17 mouse cellular contexts compared by ENCODE assay signal in genomic region chr5:53950189-53950588, GRCm38 (mm10). TPM values are rescaled to one million over a fixed set of nuclear protein-coding genes. Genes with fewer than 3 reads are reported as not detected.
A peak's percentile ranks its signal among the peaks of the same experiment; 100 is the strongest.
DNase-seq lines count a peak whose midpoint lies in the region; ATAC-seq and TF ChIP-seq lines count a peak whose summit lies in the region.
"Had no signal": no experiment of that assay in that cellular context is flagged by ENCODE, and none has a peak within 500 bp of the region (broad histone marks: within the 10 kb centered on the region; RNA-seq: fewer than 3 reads in every experiment).

No protein-coding gene starts in this region.

- no peak overlapping the region for H3K4me3 ChIP-seq in kidney, postnatal 0 days (replicated peaks; ENCODE audit: low read depth, low read length)
- no peak overlapping the region for H3K4me3 ChIP-seq in kidney, embryonic 16.5 days (ENCODE audit: low read length)
- H3K4me3 ChIP-seq in heart, embryonic 10.5 days, result no peak overlapping the region
- no peak overlapping the region for H3K4me3 ChIP-seq in lung, embryonic 15.5 days
- H3K4me3 ChIP-seq in stomach, postnatal 0 days (ENCODE audit: low read depth, low read length), result no peak overlapping the region
- H3K4me3 ChIP-seq: embryonic facial prominence, embryonic 13.5 days; forebrain, embryonic 13.5 days; hindbrain, embryonic 12.5 days; limb, embryonic 12.5 days had no signal

- ATAC-seq in kidney, postnatal 0 days (replicated peaks; ENCODE audit: low FRiP score, low read depth), result no peak
- no peak for ATAC-seq in kidney, embryonic 16.5 days (ENCODE audit: low FRiP score, low TSS enrichment)
- ATAC-seq in lung, embryonic 15.5 days (ENCODE audit: borderline replicate concordance, extremely low read depth, low FRiP score, low TSS enrichment), result no peak
- peak; percentile 41; the same call in 1 of the 2 replicates for ATAC-seq in stomach, postnatal 0 days (ENCODE audit: low FRiP score, low TSS enrichment)
- no peak for ATAC-seq in monocyte, adult 5-6 weeks (replicated peaks; ENCODE audit: insufficient number of reproducible peaks, low FRiP score, low TSS enrichment, poor library complexity, severe bottlenecking)
- ATAC-seq: forebrain, embryonic 13.5 days had no signal

- 53% methylated on average over 7 of the region's 7 CpGs for WGBS in kidney, postnatal 0 days
- WGBS in kidney, embryonic 16.5 days, result 51% methylated on average over 7 of the region's 7 CpGs
- 50% methylated on average over 7 of the region's 7 CpGs for WGBS in heart, embryonic 10.5 days
- WGBS in lung, embryonic 15.5 days, result 37% methylated on average over 7 of the region's 7 CpGs
- 27% methylated on average over 7 of the region's 7 CpGs for WGBS in stomach, postnatal 0 days

- no peaks in the 10 kb centered on the region for H3K36me3 ChIP-seq in kidney, postnatal 0 days (ENCODE audit: insufficient read depth, low read length)
- no peaks in the 10 kb centered on the region for H3K36me3 ChIP-seq in kidney, embryonic 16.5 days (ENCODE audit: insufficient read depth, low read length)
- no peaks in the 10 kb centered on the region for H3K36me3 ChIP-seq in heart, embryonic 10.5 days
- H3K36me3 ChIP-seq in lung, embryonic 15.5 days, result no peaks in the 10 kb centered on the region
- no peaks in the 10 kb centered on the region for H3K36me3 ChIP-seq in stomach, postnatal 0 days (ENCODE audit: control insufficient read depth, insufficient read depth, low read length)
- H3K36me3 ChIP-seq: embryonic facial prominence, embryonic 13.5 days; hindbrain, embryonic 12.5 days; limb, embryonic 12.5 days had no signal

- H3K4me1 ChIP-seq in kidney, postnatal 0 days (replicated peaks; ENCODE audit: insufficient read depth, low read length), result peaks cover 4% of the 10 kb centered on the region
- peaks cover 27% of the 10 kb centered on the region for H3K4me1 ChIP-seq in kidney, embryonic 16.5 days (ENCODE audit: insufficient read depth, low read length)
- H3K4me1 ChIP-seq in heart, embryonic 10.5 days, result peaks cover 9% of the 10 kb centered on the region
- peaks cover 26% of the 10 kb centered on the region for H3K4me1 ChIP-seq in lung, embryonic 15.5 days
- H3K4me1 ChIP-seq in stomach, postnatal 0 days (replicated peaks; ENCODE audit: control insufficient read depth, insufficient read depth), result no peaks in the 10 kb centered on the region; the same call in 1 of the 2 replicates

- DNase-seq in kidney, postnatal 0 days (ENCODE audit: low spot score), result no peak
- DNase-seq in heart, embryonic 10.5 days (ENCODE audit: low spot score), result peak; percentile 56
- DNase-seq in stomach, postnatal 0 days (ENCODE audit: low spot score), result no peak
- no peak for DNase-seq in spleen, postnatal 36 days (ENCODE audit: low spot score in 2 of 2)
- DNase-seq: adrenal gland, postnatal 14 days; cerebellum, postnatal 25 days; gastrocnemius, postnatal 14 days; kidney, adult 18-20 months; layer of hippocampus, adult 9-11 months; thymus, postnatal 36 days had no signal

- TF ChIP-seq CTCF in kidney, postnatal 0 days (IDR thresholded peaks at IDR 0.05; ENCODE audit: low read depth), result no peak
- no peak for TF ChIP-seq CTCF in stomach, postnatal 0 days (IDR thresholded peaks at IDR 0.05; ENCODE audit: low read depth)

- H3K27ac ChIP-seq in kidney, postnatal 0 days, result peak overlapping the region; percentile 47; the same call in 1 of the 2 replicates
- H3K27ac ChIP-seq in kidney, embryonic 16.5 days (ENCODE audit: low read length), result no peak overlapping the region
- no peak overlapping the region for H3K27ac ChIP-seq in heart, embryonic 10.5 days
- peak overlapping the region; percentile 33; the same call in 1 of the 2 replicates for H3K27ac ChIP-seq in lung, embryonic 15.5 days
- H3K27ac ChIP-seq in stomach, postnatal 0 days (replicated peaks), result no peak overlapping the region
- H3K27ac ChIP-seq: embryonic facial prominence, embryonic 13.5 days; forebrain, embryonic 13.5 days; hindbrain, embryonic 12.5 days; limb, embryonic 12.5 days had no signal

- H3K9ac ChIP-seq in kidney, postnatal 0 days (ENCODE audit: low read depth, low read length), result no peak overlapping the region
- H3K9ac ChIP-seq in kidney, embryonic 16.5 days (replicated peaks; ENCODE audit: low read length), result no peak overlapping the region
- no peak overlapping the region for H3K9ac ChIP-seq in lung, embryonic 15.5 days
- H3K9ac ChIP-seq in stomach, postnatal 0 days (ENCODE audit: low read length), result no peak overlapping the region
- H3K9ac ChIP-seq: embryonic facial prominence, embryonic 13.5 days; forebrain, embryonic 13.5 days; hindbrain, embryonic 12.5 days; limb, embryonic 12.5 days had no signal

- no peak for TF ChIP-seq EP300 in stomach, postnatal 0 days (optimal IDR thresholded peaks at IDR 0.05)

- no peak overlapping the region for H3K4me2 ChIP-seq in kidney, postnatal 0 days (ENCODE audit: low read length)
- H3K4me2 ChIP-seq in kidney, embryonic 16.5 days (replicated peaks; ENCODE audit: low read depth, low read length), result no peak overlapping the region
- no peak overlapping the region for H3K4me2 ChIP-seq in lung, embryonic 15.5 days
- no peak overlapping the region for H3K4me2 ChIP-seq in stomach, postnatal 0 days (replicated peaks; ENCODE audit: low read depth)
- H3K4me2 ChIP-seq: embryonic facial prominence, embryonic 13.5 days; forebrain, embryonic 13.5 days; hindbrain, embryonic 12.5 days; limb, embryonic 12.5 days had no signal

- H3K9me3 ChIP-seq in kidney, postnatal 0 days (replicated peaks; ENCODE audit: low read length), result no peaks in the 10 kb centered on the region
- no peaks in the 10 kb centered on the region for H3K9me3 ChIP-seq in kidney, embryonic 16.5 days (ENCODE audit: low read length)
- H3K9me3 ChIP-seq in heart, embryonic 10.5 days, result no peaks in the 10 kb centered on the region
- H3K9me3 ChIP-seq in lung, embryonic 15.5 days, result no peaks in the 10 kb centered on the region
- no peaks in the 10 kb centered on the region for H3K9me3 ChIP-seq in stomach, postnatal 0 days (ENCODE audit: control insufficient read depth, low read length)
- H3K9me3 ChIP-seq: embryonic facial prominence, embryonic 13.5 days; forebrain, embryonic 13.5 days; hindbrain, embryonic 12.5 days had no signal

- no peaks in the 10 kb centered on the region for H3K27me3 ChIP-seq in kidney, postnatal 0 days (ENCODE audit: insufficient read depth, low read length)
- no peaks in the 10 kb centered on the region for H3K27me3 ChIP-seq in kidney, embryonic 16.5 days (ENCODE audit: insufficient read depth, low read length)
- H3K27me3 ChIP-seq in heart, embryonic 10.5 days (ENCODE audit: insufficient read depth, poor library complexity, severe bottlenecking), result no peaks in the 10 kb centered on the region
- no peaks in the 10 kb centered on the region for H3K27me3 ChIP-seq in lung, embryonic 15.5 days
- H3K27me3 ChIP-seq in stomach, postnatal 0 days (ENCODE audit: control insufficient read depth, insufficient read depth, low read length), result no peaks in the 10 kb centered on the region
- H3K27me3 ChIP-seq: embryonic facial prominence, embryonic 13.5 days; forebrain, embryonic 13.5 days; hindbrain, embryonic 12.5 days; limb, embryonic 12.5 days had no signal

RNA-seq across cellular contexts. Expression of gene Stim2, which starts 48.1 kb away (rescaled TPM):
- 21.4 and 24.2 TPM in 2 replicates for polyA plus RNA-seq in kidney, postnatal 0 days (2015; fragmentation: Nextera tagmentation; extraction: Ambion mirVana)
- 18.0 and 19.6 TPM in 2 replicates for polyA plus RNA-seq in kidney, embryonic 16.5 days (2015; fragmentation: Nextera tagmentation; extraction: Ambion mirVana)
- polyA plus RNA-seq in heart, embryonic 10.5 days (2016; fragmentation: Nextera tagmentation; extraction: Ambion mirVana), result 12.5 and 15.2 TPM in 2 replicates
- polyA plus RNA-seq in lung, embryonic 15.5 days (2015; fragmentation: Nextera tagmentation; extraction: Ambion mirVana), result 19.6 and 25.2 TPM in 2 replicates
- 14.0 TPM in 2 replicates for polyA plus RNA-seq in stomach, postnatal 0 days (2015; fragmentation: Nextera tagmentation; extraction: Ambion mirVana)
- total RNA-seq in monocyte, adult 5-6 weeks (2017), result 49.7 to 63.6 TPM (median 59.8 TPM) in 3 replicates

Comparison
In these comparisons a context has a peak if more than half of its experiments do, and no peak if none do; other contexts are left out.
1. H3K27ac ChIP-seq: peak in kidney, postnatal 0 days (single experiment) and lung, embryonic 15.5 days (single experiment); none in kidney, embryonic 16.5 days (single experiment), heart, embryonic 10.5 days (single experiment) and stomach, postnatal 0 days (single experiment).